Mouse (Mus musculus) kidney, postnatal 25 days (tissue): ENCODE data around the gene Gm13889.

Experiments used
- DNase-seq, 2 experiments: peaks; one replicate each; pipeline ENCODE4 v3.0.0; 2021; ENCODE audit warnings: mixed read lengths in 2 of 2

Gm13889 gene

GRCm38 (mm10) chr2:93957785-93958175, 779 bp upstream of the Gm13889 start:
- no peak for DNase-seq

- DNase-seq, result peak; percentile 40 to 62
Measured at GRCm38 (mm10) chr2:93956331-93956801, 635 bp downstream of the Gm13889 start.

- no peak for DNase-seq
Measured at GRCm38 (mm10) chr2:93955886-93956285, 1.1 kb downstream of the Gm13889 start.

GRCm38 (mm10) chr2:93954781-93955578, 2.0 kb downstream of the Gm13889 start:
- peak in 1 of 2 experiments; percentile 35 for DNase-seq

- DNase-seq, result no peak
Measured at GRCm38 (mm10) chr2:93953726-93954125, 3.3 kb downstream of the Gm13889 start.

GRCm38 (mm10) chr2:93946976-93947375, 10.0 kb downstream of the Gm13889 start:
- no peak for DNase-seq

DNA sequence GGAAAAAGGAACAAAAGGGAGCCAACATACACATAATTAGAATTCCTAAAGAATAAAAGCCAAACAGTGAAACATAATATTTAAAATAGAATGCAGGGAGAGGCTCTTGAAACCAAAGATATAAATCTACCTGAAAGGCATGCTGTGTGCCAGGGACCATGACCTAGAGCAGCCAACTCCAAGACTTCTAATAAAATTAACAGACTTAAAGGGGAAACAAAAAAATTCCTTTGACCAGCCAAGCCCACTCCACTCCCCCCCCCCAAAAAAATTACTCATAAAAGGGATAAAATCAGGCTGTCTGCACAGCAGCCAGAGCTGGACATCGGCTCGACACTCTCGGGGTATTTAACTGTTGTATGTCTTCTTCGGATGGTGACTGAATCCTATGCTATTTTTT, 12.1 kb downstream of the Gm13889 start:
- no peak for DNase-seq

DNA sequence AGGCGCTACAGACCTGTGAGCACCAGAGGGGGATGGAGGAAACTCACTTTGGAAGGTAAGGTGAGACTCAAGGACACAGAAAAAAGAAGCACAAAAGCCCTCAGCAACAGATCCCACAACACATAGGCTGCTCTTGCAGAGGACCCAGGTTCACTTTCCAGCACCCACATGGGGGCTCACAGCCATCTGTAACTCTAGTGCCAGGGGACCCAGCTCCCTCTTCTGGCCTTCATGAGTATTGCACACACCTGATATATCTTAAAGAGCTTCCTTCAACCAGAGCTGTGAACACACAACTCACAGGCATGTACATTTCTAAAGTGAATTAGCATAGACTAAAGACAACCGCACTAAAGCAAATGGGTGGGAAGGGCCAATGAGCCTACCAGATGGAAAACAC, 12.9 kb downstream of the Gm13889 start:
- DNase-seq, result no peak

DNA sequence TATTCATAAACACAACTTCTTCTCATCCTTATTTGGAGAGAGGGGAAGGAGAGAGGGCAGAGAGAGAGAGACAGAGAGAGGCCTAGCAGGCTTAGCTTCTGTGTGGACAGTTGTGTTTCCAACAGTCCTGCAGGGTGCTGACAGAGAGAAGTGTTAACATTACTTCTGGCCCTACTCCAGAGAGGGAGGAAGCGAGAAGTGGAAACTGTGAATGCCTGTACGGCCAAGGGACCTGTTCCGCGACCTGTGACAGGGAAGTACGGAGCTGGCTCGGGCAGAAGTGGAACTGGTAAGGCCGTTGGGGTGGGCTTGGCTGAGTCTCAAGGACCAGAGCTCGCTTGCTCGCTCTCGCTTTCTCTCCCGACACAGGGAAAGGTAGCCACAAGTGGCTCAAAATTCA, 15.3 kb downstream of the Gm13889 start:
- peak in 1 of 2 experiments; percentile 23 for DNase-seq

GRCm38 (mm10) chr2:93938534-93938933, 18.5 kb downstream of the Gm13889 start:
- DNase-seq, result no peak

DNA sequence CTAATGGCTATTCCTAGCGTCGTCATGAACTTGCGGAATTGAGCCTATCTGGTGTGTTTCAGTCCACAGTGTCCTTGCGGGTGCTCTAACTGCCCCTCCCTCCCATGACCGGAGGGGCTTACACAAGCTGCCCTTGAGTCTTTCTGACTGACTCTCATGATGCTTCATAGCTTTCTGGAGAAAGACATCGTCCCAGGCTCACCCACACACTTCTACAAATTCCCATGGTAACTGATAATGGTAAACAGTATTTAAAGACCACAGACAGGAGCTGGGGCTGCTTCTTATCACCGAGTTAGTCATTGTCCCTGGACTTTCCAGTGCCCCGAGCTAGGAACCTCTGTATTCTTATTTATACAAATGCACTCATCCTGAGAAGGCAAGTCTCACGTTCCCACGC, 28.1 kb downstream of the Gm13889 start:
- DNase-seq, result no peak

DNA sequence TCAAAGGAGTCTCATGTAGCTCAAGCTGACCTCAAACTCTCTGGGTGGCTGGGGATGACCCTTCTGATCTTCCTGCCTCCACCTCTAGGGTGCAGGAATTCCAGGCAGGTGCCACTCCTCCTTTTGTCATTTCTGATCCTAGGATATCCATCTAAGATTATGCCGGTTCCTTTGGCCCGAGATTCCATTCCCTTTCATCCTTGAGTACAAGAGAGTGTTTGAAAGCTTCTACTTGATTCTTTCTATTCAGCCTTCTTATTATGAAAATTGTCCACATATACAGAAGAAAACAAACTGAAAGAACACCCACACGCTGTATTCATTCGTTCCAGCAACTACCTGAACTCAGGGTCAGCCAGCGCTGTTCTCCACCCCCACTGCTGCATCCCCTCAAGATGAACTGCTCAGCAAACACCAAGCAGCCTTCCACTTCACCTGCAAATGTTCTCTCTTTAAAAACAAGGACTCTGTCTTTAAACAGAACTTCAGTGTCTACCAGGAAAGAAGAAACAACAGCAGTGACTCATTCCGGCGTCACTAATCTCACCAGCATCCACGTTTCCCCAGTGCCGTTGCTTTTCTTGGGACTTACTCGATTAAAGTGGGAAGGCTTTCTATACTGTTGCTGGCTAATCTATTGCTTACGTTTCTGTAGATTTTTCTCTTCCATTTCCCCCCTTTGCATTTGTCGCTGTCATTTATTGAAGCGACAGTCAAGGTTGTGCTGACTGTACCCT, 29.1 kb downstream of the Gm13889 start:
- DNase-seq, result no peak

DNA sequence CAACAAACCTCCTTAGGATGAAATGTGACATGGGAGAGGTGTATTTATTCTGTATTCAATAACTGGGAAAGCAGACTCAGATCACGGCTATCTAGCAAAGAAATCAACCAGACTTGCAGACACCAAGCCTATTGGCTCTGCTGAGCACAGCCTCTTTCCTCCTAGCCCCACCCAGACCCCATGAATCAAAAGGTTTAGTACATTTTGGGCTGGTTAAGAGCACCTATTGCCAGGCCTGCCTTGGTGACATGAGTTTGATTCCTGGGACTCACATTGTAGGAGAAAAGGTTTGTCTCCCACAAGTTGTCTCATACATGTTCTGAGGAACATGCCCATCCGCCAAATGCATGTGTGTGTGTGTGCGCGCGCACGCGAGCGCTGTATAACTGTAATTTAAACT, 30.9 kb downstream of the Gm13889 start:
- DNase-seq, result no peak

- DNase-seq, result no peak
Measured at GRCm38 (mm10) chr2:93919093-93919492, 37.9 kb downstream of the Gm13889 start.

GRCm38 (mm10) chr2:93913552-93913951, 43.4 kb downstream of the Gm13889 start:
- DNase-seq, result no peak

GRCm38 (mm10) chr2:93911942-93912341, 45.1 kb downstream of the Gm13889 start:
- DNase-seq, result peak; percentile 44 to 64

DNA sequence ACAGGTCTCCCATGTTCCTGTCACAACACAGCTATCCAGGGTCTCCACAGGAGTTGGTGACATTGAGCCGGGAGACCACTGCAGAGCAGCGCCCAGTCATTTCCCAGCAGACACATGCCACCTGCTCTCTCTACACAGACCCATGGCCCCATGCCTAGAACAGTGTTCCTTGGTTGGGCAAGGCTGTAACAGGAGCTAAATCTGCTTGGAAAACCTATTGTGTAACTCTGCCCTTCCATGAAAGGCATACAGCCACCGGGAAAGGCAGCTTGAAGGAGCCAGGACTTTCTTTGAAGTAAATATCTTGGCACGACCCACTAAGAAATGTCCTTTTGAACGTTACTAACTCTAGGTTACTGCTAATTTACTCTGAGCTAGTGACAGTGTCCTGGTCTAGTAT, 47.3 kb downstream of the Gm13889 start:
- no peak for DNase-seq

DNA sequence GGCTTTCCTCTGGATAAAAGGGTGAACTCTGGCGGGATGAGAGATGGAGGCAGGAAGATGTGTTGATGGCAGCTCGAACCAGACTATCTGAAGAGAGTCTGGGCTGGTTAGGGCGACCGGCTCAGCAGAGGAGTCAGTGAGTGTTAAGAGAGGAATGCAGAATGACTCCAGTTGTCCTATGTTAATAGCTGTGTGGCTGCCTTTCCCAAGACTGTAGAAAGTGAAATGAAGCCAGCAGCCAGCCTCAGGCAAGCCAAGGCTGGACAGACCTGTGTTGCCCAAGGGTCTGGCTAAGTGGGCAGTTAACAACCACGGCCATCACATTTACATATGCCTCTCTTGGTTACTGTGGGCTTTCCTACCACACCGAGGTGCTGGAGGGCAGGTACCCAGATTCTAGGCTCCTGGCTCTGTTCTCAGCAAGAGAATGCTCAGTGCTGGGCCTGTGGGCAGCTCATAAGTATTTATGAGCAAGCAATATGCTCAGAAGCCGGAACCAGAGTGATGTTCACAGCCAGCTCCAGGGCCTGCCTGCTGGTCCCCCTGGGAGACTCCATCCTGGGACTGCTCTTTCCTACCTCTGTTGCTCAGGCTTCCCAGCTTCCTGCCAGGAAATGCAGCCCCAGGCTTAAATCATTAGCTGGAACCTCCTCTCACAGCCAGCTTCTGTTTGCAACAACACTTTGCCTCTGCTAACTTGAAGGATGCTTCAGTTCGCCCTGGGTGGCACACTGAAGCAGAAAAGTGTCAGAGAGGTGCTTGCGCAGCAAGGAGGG, 49.3 kb downstream of the Gm13889 start:
- DNase-seq, result peak; percentile 40 to 69

DNA sequence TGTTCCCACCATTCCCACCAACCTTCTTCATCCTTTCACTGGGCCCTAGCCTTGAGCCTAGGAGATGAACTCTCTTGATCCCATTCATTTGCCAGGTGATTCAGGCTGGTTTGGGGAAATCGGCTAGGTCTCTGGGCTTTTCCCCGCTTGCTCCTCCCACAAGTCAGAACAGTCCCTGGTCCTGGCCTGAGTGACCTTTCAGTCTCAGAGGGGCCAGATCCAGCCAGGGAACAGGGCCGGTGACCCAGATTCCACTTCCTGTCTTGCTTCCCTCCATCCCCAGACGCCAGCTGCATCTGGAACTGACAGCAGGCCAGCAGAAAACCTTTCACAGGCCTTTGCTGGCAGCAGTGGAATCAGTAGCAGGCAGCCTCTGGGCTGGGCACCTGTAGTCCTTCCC, 50.7 kb downstream of the Gm13889 start:
- peak; percentile 54 to 70 for DNase-seq
